Mouse (Mus musculus) layer of hippocampus, adult 11-12 months (tissue): ENCODE measurements around the gene Pax6.

Source experiments
- DNase-seq: peaks from one replicate; pipeline ENCODE4 v3.0.0; 2022; ENCODE audit warnings: low spot score

Gene Pax6

DNA sequence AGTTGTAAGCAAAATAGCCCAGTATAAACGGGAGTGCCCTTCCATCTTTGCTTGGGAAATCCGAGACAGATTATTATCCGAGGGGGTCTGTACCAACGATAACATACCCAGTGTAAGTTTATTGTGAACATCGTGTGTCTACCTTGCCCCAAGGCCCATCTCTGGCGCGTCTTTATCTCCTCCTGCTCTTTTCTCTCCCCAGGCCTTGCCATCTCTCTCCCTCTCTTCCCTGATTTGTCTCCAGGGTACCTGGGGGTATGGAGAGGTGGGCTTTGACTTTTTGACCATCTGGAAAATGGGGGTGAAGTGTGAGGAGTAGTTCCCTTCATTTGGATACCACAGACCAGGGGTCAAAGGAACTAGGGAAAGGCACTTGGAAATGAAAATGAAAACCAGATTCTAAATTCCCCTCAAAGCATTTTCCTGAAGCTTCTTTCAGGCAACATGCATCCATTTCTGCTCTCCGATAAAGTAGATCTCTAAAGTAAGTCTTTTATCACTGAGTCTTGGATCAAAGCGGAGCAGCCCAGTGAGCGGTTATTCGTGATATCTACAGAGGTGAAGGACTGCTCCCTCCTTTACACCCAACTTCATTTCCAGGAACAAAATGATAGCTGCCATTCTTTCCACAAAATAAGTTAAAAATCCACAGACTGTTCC lies 16.4 kb downstream of the Pax6 start:
- DNase-seq = no peak

DNA sequence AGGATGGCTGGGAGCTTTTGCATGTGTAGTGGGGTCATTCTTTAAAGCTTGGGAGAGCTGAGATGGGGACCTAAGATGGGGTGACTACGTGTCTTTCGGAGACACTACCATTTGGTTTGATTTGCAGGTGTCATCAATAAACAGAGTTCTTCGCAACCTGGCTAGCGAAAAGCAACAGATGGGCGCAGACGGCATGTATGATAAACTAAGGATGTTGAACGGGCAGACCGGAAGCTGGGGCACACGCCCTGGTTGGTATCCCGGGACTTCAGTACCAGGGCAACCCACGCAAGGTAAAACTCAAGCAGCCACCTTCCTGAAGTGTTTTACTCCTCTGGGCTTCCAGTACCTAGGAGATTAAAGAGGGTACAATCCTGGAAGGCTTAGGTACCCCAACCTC lies 17.0 kb downstream of the Pax6 start:
- no peak for DNase-seq

DNA sequence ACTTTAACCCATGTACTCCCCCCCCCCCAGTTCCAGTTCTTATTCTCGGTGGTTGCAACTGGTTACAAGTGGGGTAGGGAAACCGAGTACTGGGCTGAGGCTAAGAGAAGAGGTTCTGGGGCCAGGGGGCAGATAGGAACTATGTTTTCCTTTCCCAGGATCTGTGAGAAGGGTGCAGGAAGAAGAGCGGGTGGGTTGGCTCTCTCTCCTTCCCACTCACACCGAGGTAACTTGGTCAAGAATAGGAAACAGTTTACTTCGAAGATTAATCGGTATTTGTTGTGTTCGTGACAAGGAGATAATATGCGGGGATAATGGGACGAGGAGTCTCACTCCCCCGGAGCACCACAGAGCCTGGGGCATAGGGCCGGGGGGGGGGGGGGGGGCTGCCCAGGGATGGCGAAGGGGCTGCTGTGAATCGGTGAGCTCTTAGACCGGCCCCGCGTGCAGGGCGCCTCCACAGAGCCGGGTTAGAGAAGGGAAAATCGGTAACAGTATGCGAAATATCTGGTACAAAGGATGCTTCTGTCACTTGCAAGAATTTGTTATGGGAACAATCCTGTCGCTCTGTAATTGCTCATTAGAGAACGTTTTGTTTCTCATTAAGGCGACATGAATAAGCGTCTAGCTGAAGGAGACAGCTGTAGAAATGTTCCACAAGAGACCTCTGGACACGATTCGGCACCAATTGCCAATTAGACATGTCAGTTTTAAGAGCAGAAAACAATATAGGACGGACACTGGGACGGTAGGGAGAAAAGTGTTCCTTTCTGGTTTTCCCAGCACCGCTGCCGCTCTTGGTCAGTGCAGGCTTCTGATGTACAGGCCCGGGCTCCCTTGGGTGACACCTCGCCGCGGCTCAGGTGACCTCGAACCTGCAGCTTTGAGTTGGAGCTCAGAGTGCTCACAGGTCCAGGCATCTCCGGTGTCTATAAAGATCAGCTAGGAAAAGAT lies 17.9 kb downstream of the Pax6 start:
- DNase-seq = no peak

DNA sequence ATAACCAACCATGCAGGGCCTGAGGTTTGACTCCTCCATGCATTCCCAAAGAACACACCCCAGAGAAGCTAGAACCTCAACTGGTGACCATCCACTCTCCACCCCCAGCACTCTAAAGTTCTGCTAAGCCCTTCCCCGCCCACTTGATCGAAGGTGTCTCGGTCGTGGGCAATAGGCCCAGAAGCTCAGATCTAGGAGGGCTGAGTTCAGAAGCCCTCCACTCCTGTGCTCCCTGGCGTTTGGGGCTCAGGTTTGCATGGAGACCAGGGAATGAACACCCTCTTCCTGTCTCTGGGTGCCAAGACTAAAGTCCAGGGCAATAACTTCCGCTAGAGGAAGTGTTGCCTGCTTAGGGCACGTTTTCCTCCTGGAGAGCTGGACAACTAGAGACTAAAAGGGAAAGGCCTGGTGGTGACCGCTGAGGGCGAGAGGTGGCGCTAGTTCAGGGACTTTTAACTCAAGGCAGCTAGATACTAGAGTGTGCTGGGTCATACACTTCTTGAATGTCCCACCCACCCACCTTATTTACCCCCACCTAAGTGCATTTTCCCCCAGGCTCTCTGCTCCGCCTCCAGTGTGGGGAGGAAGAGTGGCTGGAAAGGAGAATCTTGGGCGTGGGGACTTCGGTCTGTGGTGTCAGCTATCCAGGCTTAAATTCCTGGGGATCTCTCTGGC lies 18.8 kb downstream of the Pax6 start:
- DNase-seq = no peak

DNA sequence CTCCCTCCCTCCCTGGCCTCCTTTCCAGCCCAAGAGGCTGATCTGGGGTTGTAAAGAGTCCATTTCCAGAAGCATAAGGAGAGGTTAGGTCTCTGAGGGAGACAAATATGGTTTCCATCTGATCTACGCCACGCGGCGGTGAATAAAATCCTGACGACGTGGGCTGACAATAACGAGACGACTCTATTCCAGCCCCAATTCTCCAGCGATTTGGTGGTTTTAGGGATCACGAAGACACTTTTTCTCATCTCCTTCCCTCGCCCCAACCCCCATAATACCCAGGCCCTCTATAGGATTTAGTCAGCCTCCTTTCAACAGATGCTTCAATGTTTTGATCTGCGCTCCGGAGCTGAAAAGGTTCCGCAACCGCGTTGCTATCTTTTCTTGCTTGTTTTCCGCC lies 19.3 kb downstream of the Pax6 start:
- no peak for DNase-seq

DNA sequence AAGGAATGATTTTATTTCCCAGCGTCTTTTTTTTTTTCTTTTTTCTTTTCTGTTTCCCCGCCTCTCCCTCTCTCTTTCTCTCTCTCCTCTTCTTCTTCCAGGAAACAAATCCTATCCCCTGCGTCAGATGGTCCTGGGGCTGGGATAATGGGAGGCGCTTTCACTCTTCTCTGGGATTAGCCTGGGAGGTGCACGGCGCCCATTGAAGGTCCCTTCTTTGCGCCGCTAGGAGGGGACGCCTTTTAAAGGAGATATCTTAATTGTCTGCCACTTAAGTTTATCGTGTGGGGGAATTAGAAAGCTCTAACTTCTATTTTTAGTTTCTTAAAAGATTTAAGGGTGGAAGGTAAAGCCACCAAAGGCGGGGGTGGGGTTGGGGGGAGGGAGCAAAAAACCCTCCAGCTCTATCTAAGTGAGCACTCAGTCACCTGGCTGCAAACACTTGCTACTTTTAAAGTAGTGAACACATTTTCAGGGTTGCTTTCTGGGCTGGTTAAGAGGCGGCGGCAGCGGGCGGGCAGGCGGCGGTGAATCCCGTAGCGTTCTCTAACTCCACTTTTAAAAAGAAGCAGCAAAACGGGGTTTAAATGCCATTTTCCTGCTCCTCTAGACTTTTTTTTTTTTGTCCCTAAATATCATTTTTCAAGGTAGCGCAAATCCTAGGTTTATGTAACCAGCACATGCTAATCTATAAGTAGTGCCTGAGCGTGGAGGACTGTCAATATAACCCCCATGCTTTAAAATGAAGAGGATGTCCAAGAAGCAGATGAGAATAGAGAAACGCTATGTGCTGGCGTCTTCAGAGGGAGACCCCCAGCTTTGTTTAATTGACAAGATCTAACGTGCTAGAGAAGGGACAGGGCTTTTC lies 20.0 kb downstream of the Pax6 start:
- no peak for DNase-seq

DNA sequence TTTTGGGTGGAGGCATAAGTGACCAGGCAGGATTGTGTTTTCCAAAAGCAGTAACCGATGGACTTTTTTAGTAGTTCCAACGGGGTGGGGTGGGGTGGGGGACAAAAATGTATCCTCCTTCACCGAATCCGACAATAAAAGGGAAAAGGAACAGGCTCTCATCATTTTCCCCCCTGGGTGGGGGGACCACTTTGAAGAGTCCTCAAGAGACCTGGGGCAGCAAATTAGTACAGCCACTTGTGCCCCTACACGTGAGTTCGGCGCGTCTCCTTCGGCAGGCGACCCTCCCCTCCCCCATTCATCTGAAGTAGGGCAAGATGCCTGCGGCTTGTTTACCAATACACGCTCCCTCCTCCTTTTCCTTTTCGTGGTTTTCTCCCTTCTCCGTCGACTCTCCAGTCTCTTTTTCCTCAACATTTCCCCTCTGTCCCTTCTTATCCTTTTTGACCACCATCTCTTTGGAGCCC lies 20.6 kb downstream of the Pax6 start:
- no peak for DNase-seq

DNA sequence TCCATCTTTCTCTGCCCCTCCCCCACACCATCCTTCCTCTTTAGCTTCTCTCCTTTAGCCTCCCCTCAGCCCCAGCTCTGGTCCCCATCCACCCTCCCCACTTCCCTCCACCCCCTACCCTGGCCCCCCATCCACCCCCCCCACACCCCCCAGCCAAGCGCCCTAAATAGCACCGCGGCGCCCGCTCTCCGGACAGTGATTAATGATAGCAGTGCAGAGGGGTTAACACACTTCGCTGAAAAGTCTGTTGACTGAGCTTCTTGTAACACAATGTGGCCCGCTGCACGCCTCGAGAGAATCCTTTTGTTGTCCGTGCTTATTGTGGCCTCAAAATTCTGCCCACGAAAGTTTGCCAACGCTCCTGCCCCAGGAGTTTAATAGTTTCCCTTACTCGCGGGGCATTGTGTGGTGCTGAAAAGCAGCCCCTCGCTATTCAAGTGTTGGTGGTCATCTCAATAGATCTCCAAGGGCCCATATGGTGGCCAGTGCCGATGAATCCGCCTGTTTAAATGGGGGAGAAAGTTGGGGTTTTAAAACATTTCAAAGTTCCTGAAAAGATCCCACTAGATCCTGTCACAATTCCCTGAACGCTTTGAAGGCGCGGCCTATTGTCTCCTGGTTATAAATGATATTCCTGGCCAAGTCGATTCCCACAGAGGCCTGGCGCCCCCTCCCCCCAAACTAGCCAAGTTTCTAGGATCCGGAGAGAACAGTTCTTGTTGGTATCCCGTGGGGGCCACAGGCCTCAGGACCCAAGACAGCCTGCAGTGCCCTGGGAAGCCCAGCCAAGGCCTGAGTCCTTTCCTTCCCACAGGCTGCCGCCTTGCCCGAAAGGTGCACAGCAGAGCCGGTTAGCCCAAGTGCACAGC lies 21.3 kb downstream of the Pax6 start:
- DNase-seq = no peak

DNA sequence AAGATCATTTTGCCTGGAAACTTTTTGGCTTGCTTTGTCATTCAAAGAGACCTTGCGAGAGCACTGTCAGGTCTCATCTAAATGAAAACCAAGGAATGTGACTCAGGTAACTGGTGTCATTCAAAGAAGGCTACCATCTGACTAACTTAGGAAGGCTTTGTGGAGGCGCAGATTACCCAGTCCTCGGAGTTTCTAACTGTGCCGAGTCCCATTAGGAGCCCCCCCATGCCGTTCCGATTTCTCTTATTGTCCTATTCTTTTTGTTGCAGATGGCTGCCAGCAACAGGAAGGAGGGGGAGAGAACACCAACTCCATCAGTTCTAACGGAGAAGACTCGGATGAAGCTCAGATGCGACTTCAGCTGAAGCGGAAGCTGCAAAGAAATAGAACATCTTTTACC lies 22.6 kb downstream of the Pax6 start:
- DNase-seq = no peak

DNA sequence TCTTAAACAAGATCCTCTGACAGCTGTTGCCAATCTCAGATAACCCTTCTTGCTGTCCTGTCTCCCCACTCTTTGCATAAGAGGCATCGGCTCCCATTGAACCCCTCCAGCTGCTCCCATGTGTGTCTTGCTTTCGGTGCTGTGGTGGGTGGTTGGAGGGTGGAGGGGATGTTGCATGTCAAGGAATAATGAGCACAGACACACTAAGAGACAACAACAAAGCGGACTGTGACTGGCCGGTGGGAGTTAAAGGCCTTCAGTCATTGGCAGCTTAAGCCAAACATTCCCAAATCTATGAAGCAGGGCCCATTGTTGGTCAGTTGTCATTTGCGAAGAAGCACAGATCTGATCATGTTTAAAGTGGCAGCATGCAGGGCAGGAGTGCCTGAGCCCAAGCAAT lies 29.0 kb downstream of the Pax6 start:
- no peak for DNase-seq

DNA sequence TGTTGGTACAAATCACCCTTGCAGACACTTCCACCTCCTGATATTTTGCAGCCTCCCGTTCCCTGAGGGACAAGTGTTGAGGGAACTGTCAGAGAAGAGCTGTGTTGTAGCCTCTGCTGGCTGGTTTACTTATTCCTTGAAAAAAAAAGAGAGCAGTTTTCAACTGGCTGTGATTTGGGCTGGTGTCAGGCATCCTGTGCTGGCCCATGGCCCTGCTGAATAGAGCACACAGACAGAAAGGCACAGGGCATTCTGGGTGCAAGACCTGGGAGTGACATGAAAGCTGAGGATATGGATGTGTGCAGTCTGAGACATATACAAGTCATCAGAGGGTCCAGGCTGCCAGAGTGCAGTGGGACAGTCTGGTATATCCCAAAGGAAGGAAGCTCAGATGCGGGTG lies 29.9 kb downstream of the Pax6 start:
- no peak for DNase-seq

DNA sequence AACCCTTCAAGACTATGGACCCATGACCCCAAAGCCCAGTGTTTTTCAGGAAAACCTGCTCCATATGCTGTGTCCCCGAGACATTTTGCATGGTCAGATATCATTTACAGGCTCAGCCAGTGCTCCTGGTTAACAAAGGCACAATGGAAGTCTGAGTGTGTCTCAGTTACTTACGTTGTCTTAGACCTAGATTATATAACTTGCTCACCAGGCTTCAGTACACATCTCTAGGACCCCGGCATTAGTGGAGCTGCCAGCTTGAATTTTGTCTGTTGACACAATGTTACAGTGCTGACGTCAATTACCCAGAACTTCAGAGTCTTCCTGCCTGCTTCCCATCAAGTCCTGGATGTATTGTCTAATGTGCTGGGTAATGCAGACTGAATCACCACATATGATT lies 33.1 kb downstream of the Pax6 start:
- no peak for DNase-seq

DNA sequence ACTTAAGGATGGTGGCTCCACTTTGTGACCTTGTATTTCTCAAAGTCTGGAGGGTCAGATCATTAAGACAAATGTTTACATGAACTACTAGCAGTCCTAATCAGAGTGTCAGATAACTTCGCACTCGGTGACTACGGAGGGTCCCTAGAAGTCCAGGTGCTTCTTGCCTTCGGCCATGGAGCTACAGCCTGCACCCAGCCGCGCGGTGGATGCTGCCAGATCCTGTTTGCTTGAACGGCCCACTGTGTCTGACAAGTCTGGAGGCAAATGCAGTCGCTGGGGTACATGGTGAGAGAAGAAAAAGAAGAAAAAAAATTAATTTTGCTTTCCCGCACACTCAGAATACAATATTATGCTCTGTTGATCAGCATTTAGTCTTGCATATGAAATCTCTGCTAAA lies 33.9 kb downstream of the Pax6 start:
- no peak for DNase-seq

DNA sequence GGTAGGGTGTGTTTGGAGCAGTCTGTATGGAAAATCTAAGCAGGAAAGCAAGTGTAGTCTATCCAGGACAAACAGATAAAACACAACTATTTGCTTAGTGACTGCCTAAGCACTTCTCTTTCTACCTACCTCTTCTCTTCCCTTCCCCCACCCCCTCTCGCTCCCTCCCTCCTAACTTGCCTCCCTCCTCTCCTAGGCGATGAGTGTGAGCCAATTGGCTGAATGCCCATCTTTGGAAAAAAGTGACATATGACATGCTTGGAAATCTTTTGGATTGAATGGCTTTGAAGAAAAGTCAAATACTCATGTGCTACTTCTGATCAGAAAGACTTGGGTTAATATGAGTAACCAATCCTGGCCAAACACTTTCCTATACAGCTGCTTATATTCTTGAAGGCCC lies 36.6 kb downstream of the Pax6 start:
- DNase-seq = no peak

DNA sequence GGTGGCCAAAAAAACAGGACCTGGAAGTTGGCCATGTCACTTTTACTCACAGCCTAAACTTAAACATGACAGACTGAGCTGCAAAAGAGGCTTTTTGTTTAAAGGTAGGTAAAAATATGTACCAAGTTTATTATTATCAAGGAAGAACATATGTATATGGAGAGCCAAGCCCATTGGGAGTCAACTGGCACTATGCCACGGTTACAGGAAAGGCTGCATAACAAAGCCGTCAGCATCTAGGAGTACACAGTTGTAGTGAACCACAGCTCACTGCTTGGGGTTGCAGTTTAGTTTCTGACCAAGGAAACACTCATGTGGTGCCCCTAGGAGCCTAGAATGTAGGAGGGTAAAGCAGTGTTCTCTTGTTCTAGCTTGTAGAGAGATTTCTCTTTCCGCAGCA lies 40.4 kb downstream of the Pax6 start:
- no peak for DNase-seq

DNA sequence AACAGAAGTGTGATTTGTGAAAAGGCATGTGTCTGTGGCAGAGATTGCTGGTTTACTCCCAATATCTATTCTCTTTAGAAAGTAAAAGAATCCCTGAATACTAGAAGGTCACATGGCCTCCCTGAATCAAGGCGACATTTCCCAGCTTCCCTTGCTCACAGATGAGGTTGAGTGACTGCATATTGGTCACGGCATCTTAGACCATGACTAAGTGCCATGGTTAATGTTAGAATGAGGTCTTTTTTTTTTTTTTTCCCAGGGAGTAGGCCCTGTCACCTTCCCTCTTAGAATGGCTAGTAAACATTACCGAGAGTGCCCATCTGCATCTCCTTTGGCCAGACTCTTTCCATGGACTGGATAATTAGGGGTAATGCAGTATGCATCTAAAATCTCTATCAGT lies 41.8 kb downstream of the Pax6 start:
- no peak for DNase-seq

DNA sequence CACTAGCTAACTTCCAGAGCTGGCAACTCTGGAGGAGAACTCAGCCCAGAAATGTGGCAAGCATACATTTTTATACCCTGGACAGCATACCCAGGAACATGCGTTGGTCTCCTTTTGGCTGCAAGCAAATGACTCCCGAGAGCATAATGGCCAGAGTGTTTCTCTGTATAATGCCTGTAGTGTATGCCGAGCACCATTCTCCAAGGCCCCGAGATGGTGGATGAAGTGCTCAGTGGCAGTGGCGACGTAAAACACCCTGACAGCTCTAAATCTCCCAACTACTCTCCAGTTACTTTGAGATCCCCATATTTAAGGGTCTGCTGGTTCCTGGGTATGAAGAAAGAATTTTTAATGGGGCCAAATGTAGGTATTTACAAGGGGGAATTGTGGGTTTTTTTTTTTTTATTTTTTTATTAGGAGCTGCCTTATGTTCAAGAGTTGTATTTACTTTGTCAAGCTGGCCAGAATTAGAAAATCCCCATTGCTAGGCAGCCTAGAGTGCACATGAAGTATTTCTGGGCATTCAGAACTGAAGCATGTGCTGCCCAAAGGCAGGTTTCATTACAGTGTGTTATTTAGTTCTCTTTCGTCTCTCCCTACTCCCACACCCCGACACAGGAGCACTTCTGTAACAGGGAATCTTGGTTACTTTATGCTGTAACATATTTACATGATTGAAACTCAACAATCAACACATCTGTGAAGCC lies 46.9 kb downstream of the Pax6 start:
- peak; percentile 19 for DNase-seq

DNA sequence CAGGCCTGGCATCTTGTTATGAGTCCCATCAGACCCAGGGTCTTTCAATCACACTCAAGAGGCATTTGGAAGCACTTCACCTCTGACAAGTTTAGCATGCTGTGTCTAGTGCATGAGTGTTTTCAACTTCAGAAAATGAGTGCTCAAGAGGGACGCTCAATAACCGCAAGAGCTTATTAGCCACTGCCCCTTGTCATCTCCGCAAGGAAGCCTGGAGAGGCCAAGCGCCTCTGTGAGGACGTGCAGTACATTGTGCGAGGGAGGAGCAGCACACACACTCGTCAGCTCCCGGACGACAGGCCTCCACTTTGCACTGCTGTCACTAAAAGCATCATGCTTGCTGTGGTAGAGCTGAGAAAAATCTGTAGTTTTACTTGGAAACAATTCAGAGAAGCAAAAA lies 58.0 kb downstream of the Pax6 start:
- no peak for DNase-seq

DNA sequence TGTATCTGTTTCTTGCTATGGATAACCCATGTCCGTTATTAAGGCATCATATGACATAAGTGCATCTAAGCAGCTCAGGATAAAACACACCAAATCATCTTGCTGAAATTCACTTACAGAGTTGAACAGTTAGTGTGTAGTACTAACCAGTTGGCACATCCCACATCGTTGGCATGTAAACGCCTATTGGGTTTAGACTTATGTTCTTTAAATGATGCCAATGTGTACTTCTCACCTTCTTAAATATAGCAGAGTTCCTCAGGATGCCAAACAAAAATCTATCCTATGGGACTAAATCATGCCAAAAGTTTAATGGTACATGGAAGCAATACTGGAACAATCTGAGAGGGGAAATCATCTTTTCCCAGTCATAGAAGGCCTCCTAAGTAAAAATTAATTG lies 62.0 kb downstream of the Pax6 start:
- no peak for DNase-seq

DNA sequence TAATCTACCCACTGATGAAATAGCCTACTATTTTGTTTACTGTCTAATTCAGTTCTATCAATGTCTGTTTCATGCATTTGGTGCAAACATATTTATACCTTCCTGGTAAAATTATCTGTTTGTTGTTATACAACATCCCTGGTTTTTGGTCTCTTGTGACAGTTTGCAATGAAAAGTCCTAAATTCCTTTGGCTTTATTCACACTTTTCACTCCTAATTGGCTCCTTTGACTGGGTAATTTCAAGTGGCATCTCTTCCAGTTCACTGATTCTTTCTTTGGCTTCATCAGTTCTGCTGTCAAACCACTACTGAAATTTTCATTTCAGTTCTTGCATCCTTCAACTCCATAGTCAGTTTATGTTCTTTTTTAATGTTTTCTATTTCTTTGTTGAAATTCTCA lies 67.5 kb downstream of the Pax6 start:
- DNase-seq = no peak
